Mouse (Mus musculus): ENCODE results near the gene Slc16a5. TPM values are rescaled to one million over a fixed set of nuclear protein-coding genes. Genes with fewer than 3 reads are reported as not detected.

Gene Slc16a5
- not detected for total RNA-seq (2022)

- DNase-seq (ENCODE audit: low spot score), result no peak
Measured at GRCm38 (mm10) chr11:115462243-115462891, at the start of gene Slc16a5. Gene Slc16a5 (plus strand): TSS chr11:115462474.

DNA sequence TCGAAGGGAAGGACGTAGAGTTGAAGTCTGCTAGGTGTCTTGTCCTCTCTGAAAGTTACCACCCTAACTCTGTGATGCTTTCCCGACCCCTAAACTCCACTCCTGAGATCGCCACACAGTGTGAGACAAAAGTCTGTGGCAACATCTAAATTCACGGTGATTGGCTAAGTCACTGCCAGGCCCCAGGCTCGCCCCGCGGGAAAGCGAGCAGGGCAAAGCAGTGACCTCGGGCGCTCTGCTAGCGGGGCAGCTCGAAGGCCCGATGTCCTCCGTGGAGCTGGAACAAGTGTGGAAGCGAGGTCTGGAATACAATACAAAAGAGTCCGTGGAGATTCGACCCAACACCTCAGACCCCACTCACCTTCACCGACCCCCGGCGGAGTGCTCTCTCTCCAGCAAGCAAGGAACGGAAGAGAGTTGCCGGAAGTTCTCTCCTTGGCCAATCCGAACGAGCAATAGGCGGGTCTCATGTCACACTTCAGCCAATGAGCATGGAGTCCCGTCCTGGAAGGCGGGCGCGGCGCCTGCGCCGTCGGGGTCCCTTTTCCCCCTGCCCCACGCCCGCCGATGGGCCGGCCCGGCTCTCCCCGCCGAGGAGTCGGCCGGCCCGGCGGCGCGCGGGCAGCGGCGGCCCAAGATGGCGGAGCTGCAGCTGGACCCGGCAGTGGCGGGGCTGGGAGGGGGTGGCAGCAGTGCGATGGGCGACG, 42.6 kb upstream of the Slc16a5 start, which contains the start of the genes Atp5h and Kctd2:
Gene Atp5h (minus strand): TSS at position 432 of the 707 bp plus-strand sequence.
Gene Kctd2 (plus strand): TSS at position 598 of the 707 bp plus-strand sequence.
- DNase-seq (ENCODE audit: low spot score), result peak; percentile 96

DNA sequence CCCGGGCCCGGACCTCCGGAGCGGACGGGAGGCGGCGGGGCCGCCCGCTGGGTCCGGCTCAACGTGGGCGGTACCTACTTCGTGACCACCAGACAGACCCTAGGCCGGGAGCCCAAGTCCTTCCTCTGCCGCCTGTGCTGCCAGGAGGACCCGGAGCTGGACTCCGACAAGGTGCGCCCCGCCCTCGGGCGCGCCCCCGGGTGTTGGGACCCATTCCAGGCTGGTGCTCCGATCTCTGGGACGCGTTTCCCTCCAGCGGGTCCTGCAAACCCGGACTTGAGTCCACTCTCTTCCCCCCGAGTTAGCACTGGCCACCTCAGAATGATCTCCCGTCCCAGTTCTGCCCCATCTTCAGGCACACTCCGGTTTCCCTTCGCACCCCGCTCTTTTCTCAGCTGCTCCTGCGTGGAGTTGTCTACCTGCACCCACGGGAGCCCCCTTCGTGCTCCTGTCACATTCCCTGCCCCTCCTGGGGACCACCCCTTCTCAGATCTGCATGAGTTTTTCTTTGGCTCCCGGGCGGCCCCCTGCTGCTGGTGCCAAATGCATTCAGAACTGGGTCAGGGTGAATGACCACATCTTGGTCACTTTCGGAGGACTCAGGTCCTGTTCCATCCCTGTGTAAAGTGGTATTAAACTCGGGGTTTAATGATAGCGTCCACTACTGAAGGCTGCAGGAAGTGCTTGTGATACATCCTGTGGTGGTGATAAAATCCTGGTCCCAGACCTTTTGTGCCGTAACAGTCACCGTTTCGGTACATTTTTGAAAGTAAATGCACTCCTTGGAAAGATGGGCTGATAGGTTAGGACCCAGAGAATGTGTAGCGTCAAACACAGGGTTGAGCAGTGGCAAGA, 41.7 kb upstream of the Slc16a5 start:
- peak; percentile 57 for DNase-seq (ENCODE audit: low spot score)

DNA sequence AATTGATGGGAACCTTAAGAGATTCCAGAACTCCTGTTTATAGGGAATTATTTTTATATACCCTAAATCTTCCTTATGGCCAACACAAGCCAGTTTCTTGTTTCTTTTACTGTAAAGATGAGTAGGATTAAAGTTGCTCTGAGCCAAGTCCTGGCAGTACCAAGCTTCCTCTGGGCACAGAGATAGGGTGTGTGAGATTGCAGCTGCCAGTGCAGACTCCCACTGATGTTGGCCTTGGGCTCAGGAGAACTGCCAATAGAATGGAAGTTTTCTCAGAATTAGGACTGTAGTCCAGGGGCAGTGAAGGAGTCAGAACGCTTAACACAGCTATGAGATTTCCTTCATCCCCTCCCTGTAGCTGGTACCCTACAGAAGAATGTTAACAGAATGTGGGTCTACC, 40.9 kb upstream of the Slc16a5 start:
- DNase-seq (ENCODE audit: low spot score), result no peak

DNA sequence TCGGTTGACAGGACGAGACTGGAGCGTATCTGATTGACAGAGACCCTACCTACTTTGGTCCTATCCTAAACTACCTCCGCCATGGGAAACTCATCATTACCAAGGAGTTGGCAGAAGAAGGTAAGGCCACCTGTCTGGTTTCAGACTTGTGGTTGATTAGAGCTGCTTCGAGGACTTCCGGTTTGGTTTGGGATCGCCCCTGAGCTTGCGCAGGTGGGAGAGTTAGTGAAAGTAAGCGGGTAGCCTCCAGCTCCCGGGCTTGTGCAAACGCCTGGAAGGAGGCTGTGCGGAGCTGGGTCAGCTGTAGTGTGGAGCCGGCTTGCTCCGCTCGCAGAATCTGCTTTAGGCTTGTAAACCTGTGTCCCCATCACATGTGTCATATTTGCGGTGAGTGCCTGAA, 40.3 kb upstream of the Slc16a5 start:
- no peak for DNase-seq (ENCODE audit: low spot score)

- DNase-seq (ENCODE audit: low spot score), result no peak
Measured at GRCm38 (mm10) chr11:115423091-115423490, 39.2 kb upstream of the Slc16a5 start.

DNA sequence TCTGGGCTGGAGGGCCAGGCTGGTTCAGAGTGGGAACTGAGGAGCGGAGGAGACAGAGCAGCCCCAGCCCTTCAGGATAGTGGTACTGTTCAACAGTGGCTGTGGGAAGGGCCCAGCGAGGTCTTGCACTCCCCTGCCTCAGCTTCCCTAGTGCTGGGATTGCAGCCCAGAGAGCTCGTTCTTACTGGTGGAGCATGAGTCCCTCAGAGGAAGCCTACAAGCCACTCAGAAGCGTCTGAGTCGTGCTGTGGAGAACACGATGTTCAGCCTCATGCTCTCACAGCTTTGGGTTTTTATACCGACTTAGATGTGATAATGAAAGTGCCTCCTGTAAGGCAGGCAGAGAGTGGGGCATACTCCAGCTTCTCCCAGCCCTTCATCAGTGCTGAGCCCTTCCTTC, 37.6 kb upstream of the Slc16a5 start:
- DNase-seq (ENCODE audit: low spot score), result no peak

DNA sequence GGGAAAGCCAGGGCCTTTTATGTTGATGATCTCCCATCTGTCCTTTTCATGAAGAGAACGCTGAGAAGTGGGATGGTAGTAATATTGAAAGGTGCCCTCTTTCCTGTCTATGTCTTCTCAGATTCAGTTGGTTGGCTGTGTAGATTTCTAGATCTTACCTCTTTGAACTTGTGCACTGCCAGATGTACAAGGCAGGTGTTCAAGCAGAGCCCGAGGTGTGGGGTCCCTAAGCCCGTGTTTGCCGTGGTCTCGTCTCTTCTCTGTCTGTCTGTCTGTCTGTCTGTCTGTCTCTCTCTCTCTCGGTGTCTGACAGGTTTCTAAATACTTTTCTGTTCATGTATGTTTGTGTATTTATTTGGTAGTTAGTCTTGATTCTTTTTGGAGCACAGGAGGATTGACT, 36.6 kb upstream of the Slc16a5 start:
- no peak for DNase-seq (ENCODE audit: low spot score)

- DNase-seq (ENCODE audit: low spot score), result peak; percentile 83
Measured at GRCm38 (mm10) chr11:115427482-115428331, 34.6 kb upstream of the Slc16a5 start.

DNA sequence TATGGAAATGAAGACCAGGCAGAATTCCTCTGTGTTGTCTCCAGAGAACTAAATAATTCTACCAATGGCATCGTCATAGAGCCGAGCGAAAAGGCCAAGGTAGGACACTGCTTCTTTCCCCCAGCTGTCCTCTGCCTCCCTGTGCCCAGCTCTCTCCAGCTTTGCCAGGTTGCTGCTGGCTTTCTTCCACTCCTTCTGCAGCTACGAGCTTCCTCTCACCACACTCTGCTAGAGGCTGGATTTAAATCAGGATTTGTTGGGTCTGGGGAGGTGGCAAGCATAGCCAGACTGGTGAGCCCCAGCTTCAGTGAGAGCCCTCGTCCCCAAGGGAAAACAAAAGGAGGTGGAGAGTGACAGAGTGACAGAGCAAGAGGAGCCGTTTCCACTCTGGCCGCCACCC, 33.0 kb upstream of the Slc16a5 start:
- DNase-seq (ENCODE audit: low spot score), result no peak

- no peak for DNase-seq (ENCODE audit: low spot score)
Measured at GRCm38 (mm10) chr11:115430561-115430960, 31.7 kb upstream of the Slc16a5 start.

DNA sequence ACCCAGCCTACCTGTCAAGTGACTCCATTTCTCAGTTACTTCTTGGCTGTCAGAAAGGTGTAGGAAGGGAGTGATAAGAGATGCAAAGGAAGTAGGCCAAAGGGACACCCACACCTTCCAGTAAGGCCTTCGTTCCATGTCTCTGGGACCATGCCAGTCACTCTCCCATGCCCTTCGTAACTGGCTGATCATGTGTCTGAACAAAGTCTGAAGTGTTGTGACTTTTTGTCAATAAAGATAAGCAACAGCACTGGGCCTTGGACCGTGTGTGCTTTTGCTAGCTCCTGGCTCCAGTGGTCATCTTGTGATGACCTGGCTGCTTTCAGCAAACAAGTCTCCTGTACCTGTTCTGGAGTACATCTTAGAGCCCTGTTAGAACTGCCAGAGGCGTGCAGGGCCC, 29.5 kb upstream of the Slc16a5 start:
- DNase-seq (ENCODE audit: low spot score), result no peak

DNA sequence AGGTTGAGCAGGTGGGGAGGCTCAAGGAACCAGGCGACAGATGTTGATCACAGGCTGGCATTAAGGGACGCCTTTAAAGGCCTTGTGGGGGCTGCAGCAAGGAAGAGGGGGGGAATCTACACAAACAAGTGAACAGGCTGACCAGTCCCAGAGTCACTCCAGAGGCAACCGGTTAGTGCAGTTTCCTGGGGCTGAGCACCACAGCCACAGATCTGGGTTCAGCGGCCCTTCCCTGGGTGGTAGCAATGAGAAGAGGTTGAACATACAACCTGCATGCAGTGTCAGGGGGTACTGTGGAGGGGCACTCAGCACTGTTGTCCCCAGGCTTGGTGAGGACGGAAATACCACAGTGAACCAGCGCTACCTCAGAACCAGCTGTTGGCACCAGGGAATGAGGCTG, 28.9 kb upstream of the Slc16a5 start:
- DNase-seq (ENCODE audit: low spot score), result no peak

DNA sequence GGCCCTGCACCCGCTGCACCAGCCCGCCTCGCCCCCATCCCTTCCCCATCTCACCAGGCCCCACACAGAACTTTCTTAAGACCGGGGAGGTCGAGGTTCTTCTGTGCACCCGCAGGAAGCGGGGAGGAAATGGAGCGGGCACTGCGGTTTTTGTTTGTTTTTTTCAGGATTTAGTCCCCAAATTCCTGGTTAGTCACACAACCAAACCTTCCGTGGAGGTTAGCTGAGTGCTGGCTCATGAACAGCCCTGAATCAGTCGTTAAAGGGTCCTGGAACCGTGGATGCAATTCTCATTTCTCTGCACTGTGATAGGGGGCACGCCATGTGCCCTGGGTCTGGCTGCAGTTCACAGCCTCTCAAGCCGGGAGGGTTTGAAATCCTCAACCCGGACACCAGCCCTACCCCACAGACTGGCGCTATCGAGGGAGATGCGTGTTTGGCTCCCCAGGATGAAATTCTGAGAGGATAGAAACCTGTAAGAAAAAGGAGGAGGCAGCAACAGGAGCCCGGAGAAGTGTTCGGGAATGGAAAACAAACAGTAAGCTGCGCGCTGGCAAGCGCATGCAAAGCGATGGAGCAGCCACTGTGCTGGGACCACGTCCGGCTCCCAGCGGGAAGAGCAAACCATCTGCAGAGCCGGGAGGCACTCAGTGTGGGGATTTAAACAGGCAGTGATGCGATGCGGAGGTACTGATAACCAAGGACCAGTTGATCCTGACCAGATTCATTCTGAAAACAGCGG, 26.5 kb upstream of the Slc16a5 start:
- no peak for DNase-seq (ENCODE audit: low spot score)

GRCm38 (mm10) chr11:115437571-115438122, 24.6 kb upstream of the Slc16a5 start:
- no peak for DNase-seq (ENCODE audit: low spot score)

- no peak for DNase-seq (ENCODE audit: low spot score)
Measured at GRCm38 (mm10) chr11:115439326-115439725, 22.9 kb upstream of the Slc16a5 start.

DNA sequence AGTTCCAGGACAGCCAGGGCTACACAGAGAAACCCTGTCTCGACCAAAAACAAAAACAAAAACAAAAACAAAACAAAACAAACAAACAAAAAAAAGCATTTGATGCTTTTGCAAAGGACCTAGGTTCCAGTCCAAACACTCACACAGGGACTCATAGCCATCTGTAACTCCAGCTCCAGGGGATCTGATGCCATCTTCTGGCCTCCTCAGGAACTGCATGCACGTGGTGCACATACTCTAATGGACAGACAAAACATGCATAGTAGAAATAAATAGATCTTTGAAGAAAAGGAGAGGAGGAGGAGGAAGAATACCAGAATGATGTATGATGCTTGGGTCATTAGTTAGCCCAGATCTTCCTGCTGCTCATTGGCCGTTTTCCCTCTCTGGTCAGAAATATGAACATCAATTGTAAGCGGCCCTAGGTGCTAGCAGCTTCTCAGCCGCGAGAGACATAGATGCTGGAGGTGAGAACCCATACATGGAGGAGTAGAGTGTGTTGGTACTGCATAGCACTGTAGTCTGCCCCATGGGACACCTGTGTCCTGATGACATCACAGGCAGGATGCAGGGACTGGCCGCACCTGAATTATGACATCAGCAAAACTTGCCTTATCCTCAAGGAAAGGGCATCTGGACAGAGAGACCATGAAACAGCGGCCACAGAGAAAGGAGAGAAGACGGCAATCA, 22.2 kb upstream of the Slc16a5 start, which contains the start of gene Trim80:
Gene Trim80 (plus strand): TSS at position 640 of the 690 bp plus-strand sequence.
- DNase-seq (ENCODE audit: low spot score), result no peak

DNA sequence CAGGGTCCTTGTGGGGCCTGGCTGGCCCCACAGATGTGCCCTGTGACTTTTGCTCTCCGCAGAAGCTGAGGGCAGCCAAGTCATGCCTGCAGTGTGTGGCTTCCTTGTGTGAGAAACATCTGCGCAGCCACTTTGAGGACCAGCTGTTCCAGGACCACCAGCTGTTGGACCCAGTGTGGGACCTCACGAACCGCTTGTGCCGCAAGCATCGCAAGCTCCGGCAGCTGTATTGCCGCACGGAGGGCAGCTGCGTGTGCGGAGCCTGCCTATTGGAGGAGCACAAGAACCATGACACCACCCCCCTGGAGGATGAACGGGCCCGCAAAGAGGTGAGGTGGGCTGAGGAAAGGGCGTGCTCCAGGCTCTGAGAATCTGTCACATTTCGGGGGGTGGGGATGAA, 20.9 kb upstream of the Slc16a5 start:
- DNase-seq (ENCODE audit: low spot score), result no peak

DNA sequence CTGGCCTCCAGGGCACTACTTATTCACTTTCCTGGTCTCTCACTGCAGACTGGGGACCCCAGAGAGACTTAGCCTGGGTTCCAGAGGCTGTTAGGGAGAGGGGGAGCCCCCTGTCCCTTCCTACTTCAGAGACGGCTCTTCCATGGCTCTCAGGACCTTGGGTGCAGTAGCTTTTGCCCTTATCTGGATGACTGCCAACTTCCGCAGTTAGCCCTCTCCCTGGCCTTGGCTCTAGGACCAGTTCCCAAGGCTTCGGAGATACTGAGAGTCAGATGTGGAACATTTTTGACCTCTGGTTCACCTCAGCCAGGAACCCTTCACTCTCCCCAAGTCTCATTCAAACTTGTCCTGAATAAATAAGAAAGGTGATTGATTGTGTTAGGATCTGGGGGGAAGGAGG, 15.4 kb upstream of the Slc16a5 start:
- DNase-seq (ENCODE audit: low spot score), result no peak
